Mouse (Mus musculus) hindbrain, embryonic 15.5 days (tissue): ENCODE results near the gene Oog2. TPM values are rescaled to one million over a fixed set of nuclear protein-coding genes. Genes with fewer than 3 reads are reported as not detected.
"Not testable (repeated sequence)": the region's sequence is repeated elsewhere in the genome, so short reads cannot be mapped to it uniquely, and the experiment has no call there.

ENCODE experiments used
- ATAC-seq: fragments of 200-750 bp; cut with Nextera tagmentation; 2 replicates; pipeline ENCODE4 v1.8.0; 2017; ENCODE audit warnings: low read depth, moderate number of reproducible peaks, moderate TSS enrichment; ENCODE audit not compliant: low FRiP score
- H3K27ac ChIP-seq: fragments of 300-500 bp; sonication (generic); replicated peaks from 2 replicates; pipeline ENCODE4 v1.5.1; 2015; ENCODE audit warnings: mild to moderate bottlenecking, inconsistent platforms
- H3K27me3 ChIP-seq: fragments of 300-500 bp; sonication (generic); 2 replicates; pipeline ENCODE4 v1.6.1; 2015; ENCODE audit warnings: control low read depth, inconsistent platforms
- H3K36me3 ChIP-seq: fragments of 300-500 bp; sonication (generic); 2 replicates; pipeline ENCODE4 v1.6.1; 2015; ENCODE audit warnings: control low read depth, inconsistent platforms
- H3K4me1 ChIP-seq: fragments of 300-500 bp; sonication (generic); replicated peaks from 2 replicates; pipeline ENCODE4 v1.6.1; 2015; ENCODE audit warnings: control low read depth, inconsistent platforms
- H3K4me2 ChIP-seq: fragments of 300-500 bp; sonication (generic); 2 replicates; pipeline ENCODE4 v1.6.1; 2015; ENCODE audit warnings: moderate library complexity, mild to moderate bottlenecking, inconsistent platforms
- H3K4me3 ChIP-seq: fragments of 300-500 bp; sonication (generic); 2 replicates; pipeline ENCODE4 v1.5.1; 2015; ENCODE audit warnings: mild to moderate bottlenecking, inconsistent platforms
- H3K9ac ChIP-seq: fragments of 300-500 bp; sonication (generic); 2 replicates; pipeline ENCODE4 v1.6.1; 2015; ENCODE audit warnings: inconsistent platforms
- H3K9me3 ChIP-seq: fragments of 300-500 bp; sonication (generic); 2 replicates; pipeline ENCODE4 v1.6.1; 2016; ENCODE audit warnings: control low read depth, inconsistent platforms
- WGBS: fragments of 180-500 bp; shearing (Covaris S2); methylation state at CpG from one replicate; pipeline ENCODE4 v1.1.7; 2015; 5-methylcytosine and 5-hydroxymethylcytosine counted together
- polyA plus RNA-seq: library from polyadenylated mRNA; unstranded; fragments of >200 nt; fragmentation: Nextera tagmentation; extraction: Ambion mirVana; gene quantifications from 2 replicates; pipeline ENCODE4 v1.2.1, GENCODE M21; 2015

Oog2 gene
- not detected in 2 replicates for polyA plus RNA-seq

- H3K27me3 ChIP-seq, result no peaks in the 10 kb centered on the region
- peaks cover 21% of the 10 kb centered on the region; the same call in 1 of the 2 replicates for H3K9me3 ChIP-seq
- no peak within 1 kb of the TSS for H3K27ac ChIP-seq
- H3K36me3 ChIP-seq, result no peaks in the 10 kb centered on the region
- WGBS, result 42% methylated on average over 1 of the region's 1 CpGs
- no peak within 1 kb of the TSS for H3K9ac ChIP-seq
- H3K4me1 ChIP-seq, result no peaks in the 10 kb centered on the region
- no peak for ATAC-seq
- H3K4me3 ChIP-seq, result no peak within 1 kb of the TSS
- H3K4me2 ChIP-seq, result no peak within 1 kb of the TSS
Observed at GRCm38 (mm10) chr4:144190419-144190818, at the start of gene Oog2. Oog2 (plus strand) TSS chr4:144190719.

GRCm38 (mm10) chr4:144162563-144162962 is 28.0 kb upstream of the Oog2 start, which contains the start of gene Oog3:
Oog3 (minus strand) TSS chr4:144162663.
- Histone ChIP-seq H3K4me3 (no peak within 1 kb of the TSS), H3K9ac (no peak within 1 kb of the TSS), H3K9me3 (peaks cover 43% of the 10 kb centered on the region), H3K4me2 (no peak within 1 kb of the TSS), H3K4me1 (no peaks in the 10 kb centered on the region), H3K36me3 (no peaks in the 10 kb centered on the region), H3K27me3 (no peaks in the 10 kb centered on the region), H3K27ac (no peak within 1 kb of the TSS)
- 86% methylated on average over 1 of the region's 1 CpGs for WGBS
- no peak for ATAC-seq

- H3K27ac ChIP-seq, ATAC-seq: not testable (repeated sequence)
- WGBS, result 96% methylated on average over 1 of the region's 1 CpGs
Observed at GRCm38 (mm10) chr4:144213218-144213617, 22.7 kb downstream of the Oog2 start, which contains the start of gene C87977. C87977 (minus strand) TSS chr4:144213318.

More at GRCm38 (mm10) chr4:144213218-144213617, 22.7 kb downstream of the Oog2 start, which contains the start of gene C87977:
- not testable (repeated sequence) for H3K4me1 ChIP-seq, H3K4me3 ChIP-seq, H3K9ac ChIP-seq, H3K4me2 ChIP-seq, H3K27me3 ChIP-seq, H3K36me3 ChIP-seq
- peaks cover 13% of the 10 kb centered on the region; the same call in 1 of the 2 replicates for H3K9me3 ChIP-seq

Other genes starting within 250 kb of the Oog2 start
- gene Pramef25, start 239.7 kb upstream of the Oog2 start, polyA plus RNA-seq, result not detected in 2 replicates
- not detected in 2 replicates for gene Gm13101, start 223.8 kb upstream of the Oog2 start, polyA plus RNA-seq
- not detected in 2 replicates for gene Pramef17, start 196.3 kb upstream of the Oog2 start, polyA plus RNA-seq
- not detected in 2 replicates for gene Pramel4, start 131.6 kb upstream of the Oog2 start, polyA plus RNA-seq
- not detected in 2 replicates for gene Gm13102, start 84.2 kb upstream of the Oog2 start, polyA plus RNA-seq
- not detected in 2 replicates for gene Oog3, start 28.1 kb upstream of the Oog2 start, polyA plus RNA-seq
- not detected in 2 replicates for gene C87977, start 22.6 kb downstream of the Oog2 start, polyA plus RNA-seq
- gene Pramel5, start 89.8 kb downstream of the Oog2 start, polyA plus RNA-seq, result not detected in 2 replicates
- not detected in 2 replicates for gene Gm13128, start 139.5 kb downstream of the Oog2 start, polyA plus RNA-seq
- not detected in 2 replicates for gene Gm13119, start 167.2 kb downstream of the Oog2 start, polyA plus RNA-seq
- not detected in 2 replicates for gene Pramef20, start 187.2 kb downstream of the Oog2 start, polyA plus RNA-seq
- not detected in 2 replicates for gene Pramef12, start 217.7 kb downstream of the Oog2 start, polyA plus RNA-seq
- 0.28 TPM in 1 of 2 replicates, not detected in the other for gene 1700012P22Rik, start 248.1 kb downstream of the Oog2 start, polyA plus RNA-seq